Mouse (Mus musculus) embryonic facial prominence, embryonic 13.5 days (tissue): ENCODE measurements around the gene Ascl5. TPM values are rescaled to one million over a fixed set of nuclear protein-coding genes. Genes with fewer than 3 reads are reported as not detected.

ENCODE experiments used
- ATAC-seq: fragments of 200-750 bp; cut with Nextera tagmentation; 2 replicates; pipeline ENCODE4 v1.8.0; 2017; ENCODE audit warnings: low read depth; ENCODE audit not compliant: insufficient number of reproducible peaks, insufficient read depth, low FRiP score, low TSS enrichment
- H3K27ac ChIP-seq: fragments of 300-500 bp; sonication (generic); 2 replicates; pipeline ENCODE4 v1.5.1; 2015; ENCODE audit warnings: moderate library complexity, mild to moderate bottlenecking, inconsistent platforms
- H3K27me3 ChIP-seq: fragments of 300-500 bp; sonication (generic); 2 replicates; pipeline ENCODE4 v1.6.1; 2015; ENCODE audit warnings: mild to moderate bottlenecking, inconsistent platforms
- H3K36me3 ChIP-seq: fragments of 300-500 bp; sonication (generic); 2 replicates; pipeline ENCODE4 v1.6.1; 2015; ENCODE audit warnings: mild to moderate bottlenecking, inconsistent platforms
- H3K4me1 ChIP-seq: fragments of 300-500 bp; sonication (generic); 2 replicates; pipeline ENCODE4 v1.6.1; 2015; ENCODE audit warnings: inconsistent platforms
- H3K4me2 ChIP-seq: fragments of 300-500 bp; sonication (generic); 2 replicates; pipeline ENCODE4 v1.6.1; 2015; ENCODE audit warnings: moderate library complexity, mild to moderate bottlenecking, inconsistent platforms
- H3K4me3 ChIP-seq: fragments of 300-500 bp; sonication (generic); 2 replicates; pipeline ENCODE4 v1.5.1; 2015; ENCODE audit warnings: mild to moderate bottlenecking, inconsistent platforms
- H3K9ac ChIP-seq: fragments of 300-500 bp; sonication (generic); 2 replicates; pipeline ENCODE4 v1.6.1; 2015; ENCODE audit warnings: mild to moderate bottlenecking, inconsistent platforms
- H3K9me3 ChIP-seq: fragments of 300-500 bp; sonication (generic); 2 replicates; pipeline ENCODE4 v1.6.1; 2016; ENCODE audit warnings: inconsistent platforms
- WGBS: fragments of 180-500 bp; shearing (Covaris S2); methylation state at CpG from one replicate; pipeline ENCODE4 v1.1.7; 2015; ENCODE audit warnings: mixed read lengths; 5-methylcytosine and 5-hydroxymethylcytosine counted together
- polyA plus RNA-seq: library from polyadenylated mRNA; unstranded; fragments of >200 nt; fragmentation: Nextera tagmentation; extraction: Ambion mirVana; gene quantifications from 2 replicates; pipeline ENCODE4 v1.2.1, GENCODE M21; 2015

Gene Ascl5
- polyA plus RNA-seq, 1 experiment from 2014 or later = 0.67 TPM

GRCm38 (mm10) chr1:136018390-136019189 is 32.0 kb upstream of the Ascl5 start:
- H3K27ac ChIP-seq = peak overlapping the region; percentile 89
- peak overlapping the region; percentile 88 for H3K4me2 ChIP-seq
- H3K9me3 ChIP-seq = no peaks in the 10 kb centered on the region
- H3K4me1 ChIP-seq = peaks cover 18% of the 10 kb centered on the region
- peak overlapping the region; percentile 89 for H3K9ac ChIP-seq
- no peaks in the 10 kb centered on the region for H3K27me3 ChIP-seq
- 0 out of 2 replicates have a peak, but pooled peaks have one; percentile 40 for ATAC-seq
- H3K4me3 ChIP-seq = peak overlapping the region; percentile 78
- WGBS = 2% methylated on average over 24 of the region's 24 CpGs
- peaks cover 31% of the 10 kb centered on the region for H3K36me3 ChIP-seq

- peaks cover 100% of the 10 kb centered on the region for H3K36me3 ChIP-seq
- 41% methylated on average over 7 of the region's 7 CpGs for WGBS
Observed at GRCm38 (mm10) chr1:136030201-136030600, 20.4 kb upstream of the Ascl5 start.

GRCm38 (mm10) chr1:136031697-136032096 is 18.9 kb upstream of the Ascl5 start:
- Histone ChIP-seq H3K9ac (no peak overlapping the region), H3K27me3 (no peaks in the 10 kb centered on the region), H3K4me2 (no peak overlapping the region), H3K4me3 (no peak overlapping the region), H3K9me3 (no peaks in the 10 kb centered on the region), H3K27ac (no peak overlapping the region), H3K36me3 (peaks cover 91% of the 10 kb centered on the region), H3K4me1 (peaks cover 14% of the 10 kb centered on the region)
- 73% methylated on average over 8 of the region's 8 CpGs for WGBS
- 0 out of 2 replicates have a peak, but pooled peaks have one; percentile 7 for ATAC-seq

More at GRCm38 (mm10) chr1:136030201-136030600, 20.4 kb upstream of the Ascl5 start:
- no peak overlapping the region for H3K27ac ChIP-seq
- no peaks in the 10 kb centered on the region for H3K9me3 ChIP-seq
- no peaks in the 10 kb centered on the region for H3K27me3 ChIP-seq
- no peak for ATAC-seq
- no peak overlapping the region for H3K4me3 ChIP-seq
- H3K4me2 ChIP-seq = no peak overlapping the region
- H3K9ac ChIP-seq = peak overlapping the region; percentile 44; the same call in 1 of the 2 replicates
- H3K4me1 ChIP-seq = peaks cover 14% of the 10 kb centered on the region

- ATAC-seq = no peak
- WGBS = 67% methylated on average over 7 of the region's 7 CpGs
- no peak overlapping the region for H3K27ac ChIP-seq
Observed at GRCm38 (mm10) chr1:136032961-136033360, 17.6 kb upstream of the Ascl5 start.

GRCm38 (mm10) chr1:136038746-136039538 is 11.7 kb upstream of the Ascl5 start:
- Histone ChIP-seq H3K4me2 (no peak overlapping the region), H3K4me3 (no peak overlapping the region), H3K36me3 (peaks cover 19% of the 10 kb centered on the region), H3K27ac (no peak overlapping the region), H3K9me3 (no peaks in the 10 kb centered on the region), H3K4me1 (peaks cover 18% of the 10 kb centered on the region), H3K27me3 (no peaks in the 10 kb centered on the region), H3K9ac (no peak overlapping the region)
- WGBS = 76% methylated on average over 5 of the region's 5 CpGs
- no peak for ATAC-seq

More at GRCm38 (mm10) chr1:136032961-136033360, 17.6 kb upstream of the Ascl5 start:
- no peak overlapping the region for H3K9ac ChIP-seq
- H3K36me3 ChIP-seq = peaks cover 79% of the 10 kb centered on the region
- peaks cover 14% of the 10 kb centered on the region for H3K4me1 ChIP-seq
- no peak overlapping the region for H3K4me3 ChIP-seq
- H3K9me3 ChIP-seq = no peaks in the 10 kb centered on the region
- H3K27me3 ChIP-seq = no peaks in the 10 kb centered on the region
- H3K4me2 ChIP-seq = no peak overlapping the region

- Histone ChIP-seq H3K4me2 (peak overlapping the region; percentile 34), H3K9ac (0 out of 2 replicates have a peak overlapping the region, but pooled peaks have one; percentile 16), H3K36me3 (peaks cover 4% of the 10 kb centered on the region), H3K27ac (no peak overlapping the region), H3K27me3 (no peaks in the 10 kb centered on the region), H3K4me1 (peaks cover 18% of the 10 kb centered on the region), H3K9me3 (no peaks in the 10 kb centered on the region), H3K4me3 (no peak overlapping the region)
- WGBS = 13% methylated on average over 11 of the region's 11 CpGs
- 0 out of 2 replicates have a peak, but pooled peaks have one; percentile 56 for ATAC-seq
Observed at GRCm38 (mm10) chr1:136040452-136040851, 10.2 kb upstream of the Ascl5 start.

GRCm38 (mm10) chr1:136040874-136041273 is 9.7 kb upstream of the Ascl5 start:
- 23% methylated on average over 4 of the region's 4 CpGs for WGBS
- ATAC-seq = no peak
- 0 out of 2 replicates have a peak, but pooled peaks cover under 1% of the 10 kb centered on the region for H3K27me3 ChIP-seq

GRCm38 (mm10) chr1:136045774-136046173 is 4.8 kb upstream of the Ascl5 start:
- ATAC-seq = no peak

More at GRCm38 (mm10) chr1:136040874-136041273, 9.7 kb upstream of the Ascl5 start:
- no peak overlapping the region for H3K27ac ChIP-seq
- H3K36me3 ChIP-seq = no peaks in the 10 kb centered on the region
- peaks cover 18% of the 10 kb centered on the region for H3K4me1 ChIP-seq
- H3K9me3 ChIP-seq = no peaks in the 10 kb centered on the region
- H3K4me2 ChIP-seq = peak overlapping the region; percentile 34
- H3K9ac ChIP-seq = peak overlapping the region; percentile 16; the same call in 1 of the 2 replicates
- H3K4me3 ChIP-seq = no peak overlapping the region

GRCm38 (mm10) chr1:136047432-136047831 is 3.2 kb upstream of the Ascl5 start:
- Histone ChIP-seq H3K4me2 (no peak overlapping the region), H3K4me1 (peaks cover 12% of the 10 kb centered on the region), H3K27me3 (peaks cover 47% of the 10 kb centered on the region), H3K9me3 (no peaks in the 10 kb centered on the region), H3K4me3 (no peak overlapping the region), H3K9ac (no peak overlapping the region), H3K27ac (no peak overlapping the region), H3K36me3 (no peaks in the 10 kb centered on the region)
- 10% methylated on average over 2 of the region's 2 CpGs for WGBS
- ATAC-seq = no peak

More at GRCm38 (mm10) chr1:136045774-136046173, 4.8 kb upstream of the Ascl5 start:
- peaks cover 32% of the 10 kb centered on the region for H3K27me3 ChIP-seq
- no peaks in the 10 kb centered on the region for H3K9me3 ChIP-seq
- no peaks in the 10 kb centered on the region for H3K36me3 ChIP-seq
- H3K4me3 ChIP-seq = no peak overlapping the region
- H3K9ac ChIP-seq = 0 out of 2 replicates have a peak overlapping the region, but pooled peaks have one; percentile 32
- 16% methylated on average over 4 of the region's 4 CpGs for whole genome bisulfite sequencing
- H3K4me1 ChIP-seq = peaks cover 16% of the 10 kb centered on the region
- no peak overlapping the region for H3K27ac ChIP-seq
- H3K4me2 ChIP-seq = no peak overlapping the region

- no peaks in the 10 kb centered on the region for H3K36me3 ChIP-seq
- H3K4me1 ChIP-seq = peaks cover 15% of the 10 kb centered on the region
- no peak overlapping the region for H3K27ac ChIP-seq
- H3K9ac ChIP-seq = no peak overlapping the region
- H3K27me3 ChIP-seq = peaks cover 52% of the 10 kb centered on the region
- H3K9me3 ChIP-seq = no peaks in the 10 kb centered on the region
- ATAC-seq = no peak
- WGBS = 70% methylated on average over 9 of the region's 9 CpGs
- H3K4me3 ChIP-seq = no peak overlapping the region
- H3K4me2 ChIP-seq = no peak overlapping the region
Observed at GRCm38 (mm10) chr1:136047894-136048293, 2.7 kb upstream of the Ascl5 start.

GRCm38 (mm10) chr1:136051013-136051315 is 360 bp downstream of the Ascl5 start:
- no peak overlapping the region for H3K27ac ChIP-seq
- no peaks in the 10 kb centered on the region for H3K9me3 ChIP-seq
- peaks cover 61% of the 10 kb centered on the region for H3K27me3 ChIP-seq
- H3K36me3 ChIP-seq = no peaks in the 10 kb centered on the region
- H3K4me1 ChIP-seq = peaks cover 17% of the 10 kb centered on the region
- WGBS = 2% methylated on average over 36 of the region's 36 CpGs
- ATAC-seq = peak; percentile 16; the same call in 1 of the 2 replicates
- peak overlapping the region; percentile 64 for H3K4me2 ChIP-seq
- peak overlapping the region; percentile 58; the same call in 1 of the 2 replicates for H3K9ac ChIP-seq
- H3K4me3 ChIP-seq = peak overlapping the region; percentile 42
